Mouse (Mus musculus) liver, adult 2 months (tissue): Measurements from ENCODE around the gene Boll.

Experiments used
- CTCF ChIP-seq: fragments of 200-500 bp; IDR thresholded peaks from 2 replicates; pipeline ENCODE4 v1.5.1; 2011; ENCODE audit warnings: low read depth, low read length, control low read depth
- POLR2A ChIP-seq: fragments of 200-500 bp; IDR thresholded peaks from 2 replicates; pipeline ENCODE4 v1.6.1; 2011; ENCODE audit warnings: low read length, control low read depth; ENCODE audit not compliant: insufficient read depth; ENCODE audit errors: extremely low read depth

DNA sequence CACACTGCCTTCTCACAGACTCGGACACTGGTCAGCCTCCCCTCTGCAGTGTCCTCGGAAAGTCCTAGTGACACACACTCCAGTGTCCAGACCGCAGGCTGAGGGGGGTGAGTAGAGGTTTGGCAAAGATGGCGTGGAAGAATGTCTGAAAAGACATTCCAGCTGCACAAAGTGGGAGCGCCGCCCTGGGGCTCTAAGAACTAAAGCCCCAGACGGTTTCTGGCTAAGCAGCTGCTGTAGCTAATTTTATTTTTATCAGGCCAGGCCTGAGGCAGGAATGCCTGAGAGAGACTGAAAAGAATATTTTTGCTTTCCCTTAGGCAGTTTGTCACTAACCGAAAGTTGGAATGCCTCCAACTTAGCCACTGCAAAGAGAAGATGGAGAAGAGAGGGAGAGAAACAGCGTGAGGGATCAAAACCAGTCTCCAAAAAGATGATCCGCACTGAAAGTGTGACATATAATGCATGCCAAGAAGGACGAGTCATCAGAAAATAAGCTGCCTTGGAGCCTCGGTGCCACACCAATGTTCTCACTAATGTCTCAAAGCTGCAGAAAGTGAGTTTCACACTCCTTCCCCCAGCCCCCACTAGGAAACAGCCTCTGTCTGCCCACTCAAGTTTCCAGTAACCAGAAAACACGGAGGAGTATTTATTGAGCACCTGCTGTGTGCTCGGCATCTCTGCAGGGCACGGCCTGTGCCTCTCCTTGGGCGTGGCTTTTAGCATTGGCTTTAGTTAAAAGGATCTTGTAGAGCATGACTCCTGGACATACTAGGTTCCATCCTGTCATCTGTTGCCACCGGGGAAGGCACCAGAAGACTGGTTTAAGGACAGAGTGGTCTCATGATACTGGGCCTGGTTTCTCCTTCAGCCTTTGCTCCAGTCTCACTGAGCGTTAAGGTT, 161.2 kb downstream of the Boll start:
- TF ChIP-seq POLR2A (no peak), CTCF (no peak)
